Mouse (Mus musculus): ENCODE measurements around the gene Gm21173.
"Not testable (repeated sequence)": the region's sequence is repeated elsewhere in the genome, so short reads cannot be mapped to it uniquely, and the experiment has no call there.

The Gm21173 gene

GRCm38 (mm10) chrY:76761300-76761699, at the start of gene Gm21173:
Gm21173 (plus strand) TSS chrY:76761600.
- not testable (repeated sequence) for DNase-seq

Measured in heart, adult 11 months (tissue).